Mouse (Mus musculus) erythroblast, embryonic 14.5 days (primary cell): ENCODE results near the gene 2310057M21Rik.

Source experiments
- GATA1 ChIP-seq: IDR thresholded peaks from 2 replicates; pipeline ENCODE4 v1.6.1; 2012; ENCODE audit warnings: low read length, inconsistent platforms, mixed read lengths
- TAL1 ChIP-seq: IDR thresholded peaks from 3 replicates; pipeline ENCODE4 v1.6.1; 2012; ENCODE audit warnings: low read length, inconsistent platforms, mixed read lengths

DNA sequence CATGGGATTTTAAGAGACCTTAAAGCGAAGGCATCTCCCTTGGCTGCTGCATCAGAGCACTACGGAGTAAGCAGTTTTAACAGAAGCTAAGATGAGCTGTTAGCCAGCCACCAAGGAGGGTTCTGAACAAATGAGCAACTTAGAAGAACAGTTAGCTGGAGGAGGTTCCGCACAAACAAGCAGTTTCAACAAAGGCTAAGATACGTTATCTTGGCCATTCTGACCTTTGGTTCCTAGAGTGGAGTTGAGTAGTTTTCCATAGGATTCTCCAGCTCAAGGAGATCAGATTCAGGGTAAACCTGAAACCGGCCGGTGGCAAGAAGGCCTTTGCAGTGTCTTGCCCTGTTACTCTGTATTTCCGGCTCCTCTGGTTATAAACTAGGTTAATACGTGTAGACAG, 1.6 kb upstream of the 2310057M21Rik start:
- TF ChIP-seq GATA1: no peak
- TF ChIP-seq TAL1: no peak
